Mouse (Mus musculus): ENCODE measurements at regions not wholly inside any gene's neighbourhood (a gene's known extent, or its start where the extent isn't known, plus 50 kb on each side); places are given as distances from the start of the nearest gene placed in this dataset.

- no peak for DNase-seq (ENCODE audit: low read depth, low spot score)
- in situ Hi-C loops (cut with MboI; ENCODE audit: low sequenced_read_pairs in 2 of 2, unreplicated experiment in 2 of 2), result no loop called here
- no peak overlapping the region for H3K27ac ChIP-seq (ENCODE audit: insufficient read depth, low read depth, low read length, poor library complexity, severe bottlenecking)
- peaks cover 0 to 2% of the 10 kb centered on the region in 2 experiments; a peak in 2 of 4 replicates for H3K4me1 ChIP-seq (ENCODE audit: control insufficient read depth in 2 of 2, insufficient read depth in 2 of 2, low read length in 2 of 2, poor library complexity in 1 of 2)
- no peak overlapping the region for H3K9ac ChIP-seq (ENCODE audit: insufficient read depth, low read depth, low read length, poor library complexity, severe bottlenecking)
- no peaks in the 10 kb centered on the region for H3K9me3 ChIP-seq (ENCODE audit: control insufficient read depth, insufficient read depth, low read depth, low read length)
- no peaks in the 10 kb centered on the region for H3K36me3 ChIP-seq (ENCODE audit: control insufficient read depth, insufficient read depth, low read length, poor library complexity, severe bottlenecking)
- no peak overlapping the region for H3K4me3 ChIP-seq (ENCODE audit: insufficient read depth in 1 of 2, low read depth in 1 of 2, low read length in 2 of 2, poor library complexity in 1 of 2, severe bottlenecking in 1 of 2)
- TF ChIP-seq HCFC1 (IDR thresholded peaks at IDR 0.05; ENCODE audit: borderline replicate concordance, insufficient read depth, low read length) (no peak), ZC3H11A (IDR thresholded peaks at IDR 0.05; ENCODE audit: borderline replicate concordance, low read depth, low read length) (no peak), CHD2 (IDR thresholded peaks at IDR 0.05; ENCODE audit: low read depth, low read length) (no peak), ZNF384 (IDR thresholded peaks at IDR 0.05; ENCODE audit: low read depth, low read length) (no peak), MAFK (IDR thresholded peaks at IDR 0.05; ENCODE audit: insufficient read depth, low read depth, low read length) (no peak)
These were observed 2094.9 kb downstream of the 4930444P10Rik start for GRCm38 (mm10) chr1:13998178-13998708.

GRCm38 (mm10) chr1:13993825-13994509 lies 2099.2 kb downstream of the 4930444P10Rik start:
- TF ChIP-seq MAFK (IDR thresholded peaks at IDR 0.05; ENCODE audit: insufficient read depth, low read depth, low read length) (no peak), ZNF384 (IDR thresholded peaks at IDR 0.05; ENCODE audit: low read depth, low read length) (no peak), ZC3H11A (IDR thresholded peaks at IDR 0.05; ENCODE audit: borderline replicate concordance, low read depth, low read length) (no peak), CHD2 (IDR thresholded peaks at IDR 0.05; ENCODE audit: low read depth, low read length) (no peak), HCFC1 (IDR thresholded peaks at IDR 0.05; ENCODE audit: borderline replicate concordance, insufficient read depth, low read length) (no peak)
- H3K27ac ChIP-seq (ENCODE audit: insufficient read depth, low read depth, low read length, poor library complexity, severe bottlenecking), result no peak overlapping the region
- DNase-seq (ENCODE audit: low read depth, low spot score), result no peak

GRCm38 (mm10) chr1:13992978-13993377 lies 2100.1 kb downstream of the 4930444P10Rik start:
- TF ChIP-seq ZC3H11A (IDR thresholded peaks at IDR 0.05; ENCODE audit: borderline replicate concordance, low read depth, low read length) (no peak), MAFK (IDR thresholded peaks at IDR 0.05; ENCODE audit: insufficient read depth, low read depth, low read length) (no peak), HCFC1 (IDR thresholded peaks at IDR 0.05; ENCODE audit: borderline replicate concordance, insufficient read depth, low read length) (no peak), ZNF384 (IDR thresholded peaks at IDR 0.05; ENCODE audit: low read depth, low read length) (no peak), CHD2 (IDR thresholded peaks at IDR 0.05; ENCODE audit: low read depth, low read length) (no peak)
- in situ Hi-C loops (cut with MboI; ENCODE audit: low sequenced_read_pairs in 2 of 2, unreplicated experiment in 2 of 2), result no loop called here
- DNase-seq (ENCODE audit: low read depth, low spot score), result no peak
- Histone ChIP-seq H3K4me1 (ENCODE audit: control insufficient read depth in 2 of 2, insufficient read depth in 2 of 2, low read length in 2 of 2, poor library complexity in 1 of 2) (no peaks in the 10 kb centered on the region), H3K27ac (ENCODE audit: insufficient read depth, low read depth, low read length, poor library complexity, severe bottlenecking) (no peak overlapping the region), H3K9ac (ENCODE audit: insufficient read depth, low read depth, low read length, poor library complexity, severe bottlenecking) (no peak overlapping the region), H3K4me3 (ENCODE audit: insufficient read depth in 1 of 2, low read depth in 1 of 2, low read length in 2 of 2, poor library complexity in 1 of 2, severe bottlenecking in 1 of 2) (no peak overlapping the region), H3K9me3 (ENCODE audit: control insufficient read depth, insufficient read depth, low read depth, low read length) (no peaks in the 10 kb centered on the region), H3K36me3 (ENCODE audit: control insufficient read depth, insufficient read depth, low read length, poor library complexity, severe bottlenecking) (no peaks in the 10 kb centered on the region)

More at GRCm38 (mm10) chr1:13993825-13994509, 2099.2 kb downstream of the 4930444P10Rik start:
- Histone ChIP-seq H3K9ac (ENCODE audit: insufficient read depth, low read depth, low read length, poor library complexity, severe bottlenecking) (no peak overlapping the region), H3K4me3 (ENCODE audit: insufficient read depth in 1 of 2, low read depth in 1 of 2, low read length in 2 of 2, poor library complexity in 1 of 2, severe bottlenecking in 1 of 2) (no peak overlapping the region), H3K4me1 (ENCODE audit: control insufficient read depth in 2 of 2, insufficient read depth in 2 of 2, low read length in 2 of 2, poor library complexity in 1 of 2) (no peaks in the 10 kb centered on the region), H3K36me3 (ENCODE audit: control insufficient read depth, insufficient read depth, low read length, poor library complexity, severe bottlenecking) (no peaks in the 10 kb centered on the region), H3K9me3 (ENCODE audit: control insufficient read depth, insufficient read depth, low read depth, low read length) (no peaks in the 10 kb centered on the region)
- in situ Hi-C loops (cut with MboI; ENCODE audit: low sequenced_read_pairs in 2 of 2, unreplicated experiment in 2 of 2), result no loop called here

GRCm38 (mm10) chr1:13989360-13989759 lies 2103.8 kb downstream of the 4930444P10Rik start:
- in situ Hi-C loops (cut with MboI; ENCODE audit: low sequenced_read_pairs in 2 of 2, unreplicated experiment in 2 of 2), result no loop called here
- Histone ChIP-seq H3K36me3 (ENCODE audit: control insufficient read depth, insufficient read depth, low read length, poor library complexity, severe bottlenecking) (no peaks in the 10 kb centered on the region), H3K9me3 (ENCODE audit: control insufficient read depth, insufficient read depth, low read depth, low read length) (no peaks in the 10 kb centered on the region), H3K9ac (ENCODE audit: insufficient read depth, low read depth, low read length, poor library complexity, severe bottlenecking) (no peak overlapping the region), H3K4me3 (ENCODE audit: insufficient read depth in 1 of 2, low read depth in 1 of 2, low read length in 2 of 2, poor library complexity in 1 of 2, severe bottlenecking in 1 of 2) (no peak overlapping the region), H3K4me1 (ENCODE audit: control insufficient read depth in 2 of 2, insufficient read depth in 2 of 2, low read length in 2 of 2, poor library complexity in 1 of 2) (no peaks in the 10 kb centered on the region), H3K27ac (ENCODE audit: insufficient read depth, low read depth, low read length, poor library complexity, severe bottlenecking) (no peak overlapping the region)
- no peak for DNase-seq (ENCODE audit: low read depth, low spot score)
- TF ChIP-seq MAFK (IDR thresholded peaks at IDR 0.05; ENCODE audit: insufficient read depth, low read depth, low read length) (no peak), HCFC1 (IDR thresholded peaks at IDR 0.05; ENCODE audit: borderline replicate concordance, insufficient read depth, low read length) (no peak), ZNF384 (IDR thresholded peaks at IDR 0.05; ENCODE audit: low read depth, low read length) (no peak), CHD2 (IDR thresholded peaks at IDR 0.05; ENCODE audit: low read depth, low read length) (no peak), ZC3H11A (IDR thresholded peaks at IDR 0.05; ENCODE audit: borderline replicate concordance, low read depth, low read length) (no peak)

Data from ES-E14 (cell line).